Mouse (Mus musculus) lung, postnatal 0 days (tissue): ENCODE results near the gene Fopnl. TPM values are rescaled to one million over a fixed set of nuclear protein-coding genes. Genes with fewer than 3 reads are reported as not detected.
A peak's percentile ranks its signal among the peaks of the same experiment; 100 is the strongest.

Experiments
- ATAC-seq: fragments of 200-750 bp; cut with Nextera tagmentation; 2 replicates; pipeline ENCODE4 v1.8.0; 2017; ENCODE audit warnings: moderate library complexity
- DNase-seq: peaks from one replicate; pipeline ENCODE4 v3.0.0-alpha.2; 2016; ENCODE audit warnings: low spot score
- H3K27ac ChIP-seq: fragments of 300-500 bp; sonication (generic); 2 replicates; pipeline ENCODE4 v1.5.1; 2014; ENCODE audit warnings: antibody characterized with exemption, mild to moderate bottlenecking, low read length, mixed read lengths
- H3K27me3 ChIP-seq: fragments of 300-500 bp; sonication (generic); replicated peaks from 2 replicates; pipeline ENCODE4 v1.6.1; 2014; ENCODE audit warnings: low read length, mixed read lengths; ENCODE audit not compliant: insufficient read depth
- H3K36me3 ChIP-seq: fragments of 300-500 bp; sonication (generic); 2 replicates; pipeline ENCODE4 v1.6.1; 2014; ENCODE audit warnings: low read length, mixed read lengths; ENCODE audit not compliant: insufficient read depth
- H3K4me1 ChIP-seq: fragments of 300-500 bp; sonication (generic); 2 replicates; pipeline ENCODE4 v1.6.1; 2014; ENCODE audit warnings: antibody characterized with exemption, low read depth, low read length, mixed read lengths; ENCODE audit not compliant: insufficient read depth
- H3K4me2 ChIP-seq: fragments of 300-500 bp; sonication (generic); replicated peaks from 2 replicates; pipeline ENCODE4 v1.6.1; 2014; ENCODE audit warnings: low read depth, mild to moderate bottlenecking, low read length, moderate library complexity, mixed read lengths
- H3K4me3 ChIP-seq: fragments of 300-500 bp; sonication (generic); 2 replicates; pipeline ENCODE4 v1.5.1; 2014; ENCODE audit warnings: low read depth, low read length
- H3K9ac ChIP-seq: fragments of 300-500 bp; sonication (generic); replicated peaks from 2 replicates; pipeline ENCODE4 v1.6.1; 2014; ENCODE audit warnings: low read depth, mild to moderate bottlenecking
- H3K9me3 ChIP-seq: fragments of 300-500 bp; sonication (generic); 2 replicates; pipeline ENCODE4 v1.6.1; 2016; ENCODE audit warnings: low read length, mixed read lengths
- CTCF ChIP-seq: IDR thresholded peaks from 2 replicates; pipeline ENCODE4 v1.5.1; 2016; ENCODE audit warnings: antibody characterized with exemption, mild to moderate bottlenecking
- EP300 ChIP-seq: IDR thresholded peaks from 2 replicates; pipeline ENCODE4 v1.6.1; 2016; ENCODE audit warnings: antibody characterized with exemption, mild to moderate bottlenecking, control low read depth
- WGBS: fragments of 180-500 bp; shearing (Covaris S2); extraction: QIAGEN DNeasy Blood & Tissue Kit; methylation state at CpG from one replicate; pipeline ENCODE4 v1.1.7; 2014; 5-methylcytosine and 5-hydroxymethylcytosine counted together
- polyA plus RNA-seq: library from polyadenylated mRNA; unstranded; fragments of >200 nt; fragmentation: Nextera tagmentation; extraction: Ambion mirVana; gene quantifications from 2 replicates; pipeline ENCODE4 v1.2.1, GENCODE M21; 2015

Gene Fopnl
- polyA plus RNA-seq, 1 experiment from 2014 or later: 91.4 TPM

- no peaks in the 10 kb centered on the region for H3K9me3 ChIP-seq
- WGBS: 59% methylated on average over 3 of the region's 3 CpGs
- ATAC-seq: no peak
- H3K4me2 ChIP-seq: no peak overlapping the region
- H3K4me3 ChIP-seq: no peak overlapping the region
- H3K27ac ChIP-seq: no peak overlapping the region
- H3K9ac ChIP-seq: no peak overlapping the region
- no peak for DNase-seq
- TF ChIP-seq EP300 (no peak), CTCF (no peak)
- H3K36me3 ChIP-seq: 0 out of 2 replicates have a peak, but pooled peaks cover 3% of the 10 kb centered on the region
- H3K4me1 ChIP-seq: no peaks in the 10 kb centered on the region
- H3K27me3 ChIP-seq: no peaks in the 10 kb centered on the region
These were observed 7.4 kb downstream of the Fopnl start for GRCm38 (mm10) chr16:14309833-14310232.

- peaks cover 9% of the 10 kb centered on the region; the same call in 1 of the 2 replicates for H3K36me3 ChIP-seq
- H3K27ac ChIP-seq: no peak overlapping the region
- DNase-seq: no peak
- H3K9ac ChIP-seq: no peak overlapping the region
- no peaks in the 10 kb centered on the region for H3K27me3 ChIP-seq
- no peak overlapping the region for H3K4me2 ChIP-seq
- TF ChIP-seq EP300 (no peak), CTCF (no peak)
- H3K9me3 ChIP-seq: no peaks in the 10 kb centered on the region
- no peaks in the 10 kb centered on the region for H3K4me1 ChIP-seq
- 81% methylated on average over 6 of the region's 6 CpGs for WGBS
- no peak overlapping the region for H3K4me3 ChIP-seq
- no peak for ATAC-seq
These were observed 8.7 kb downstream of the Fopnl start for GRCm38 (mm10) chr16:14308245-14309073.

GRCm38 (mm10) chr16:14307373-14307772 is 9.8 kb downstream of the Fopnl start:
- ATAC-seq (no peak), DNase-seq (no peak)
- H3K9me3 ChIP-seq: no peaks in the 10 kb centered on the region
- H3K27ac ChIP-seq: no peak overlapping the region
- H3K4me3 ChIP-seq: no peak overlapping the region
- TF ChIP-seq CTCF: no peak
- no peak for TF ChIP-seq EP300
- no peaks in the 10 kb centered on the region for H3K4me1 ChIP-seq
- H3K36me3 ChIP-seq: peaks cover 8% of the 10 kb centered on the region; the same call in 1 of the 2 replicates
- H3K27me3 ChIP-seq: no peaks in the 10 kb centered on the region
- no peak overlapping the region for H3K4me2 ChIP-seq
- 78% methylated on average over 1 of the region's 1 CpGs for WGBS
- no peak overlapping the region for H3K9ac ChIP-seq

GRCm38 (mm10) chr16:14306451-14306850 is 10.8 kb downstream of the Fopnl start:
- H3K9ac ChIP-seq: no peak overlapping the region
- H3K27ac ChIP-seq: no peak overlapping the region
- peaks cover 8% of the 10 kb centered on the region; the same call in 1 of the 2 replicates for H3K36me3 ChIP-seq
- 68% methylated on average over 1 of the region's 1 CpGs for WGBS
- ATAC-seq (no peak), DNase-seq (no peak)
- H3K4me1 ChIP-seq: no peaks in the 10 kb centered on the region
- H3K4me3 ChIP-seq: no peak overlapping the region
- H3K9me3 ChIP-seq: no peaks in the 10 kb centered on the region
- H3K27me3 ChIP-seq: no peaks in the 10 kb centered on the region
- no peak for TF ChIP-seq EP300
- no peak for TF ChIP-seq CTCF
- no peak overlapping the region for H3K4me2 ChIP-seq

GRCm38 (mm10) chr16:14304791-14305190 is 12.4 kb downstream of the Fopnl start:
- Histone ChIP-seq H3K4me2 (no peak overlapping the region), H3K27me3 (no peaks in the 10 kb centered on the region), H3K4me3 (no peak overlapping the region), H3K27ac (no peak overlapping the region), H3K36me3 (peaks cover 11% of the 10 kb centered on the region; the same call in 1 of the 2 replicates), H3K4me1 (no peaks in the 10 kb centered on the region), H3K9ac (no peak overlapping the region), H3K9me3 (no peaks in the 10 kb centered on the region)
- 78% methylated on average over 3 of the region's 3 CpGs for WGBS
- ATAC-seq: no peak
- TF ChIP-seq EP300 (no peak), CTCF (no peak)
- no peak for DNase-seq

GRCm38 (mm10) chr16:14303676-14304075 is 13.5 kb downstream of the Fopnl start:
- peaks cover 11% of the 10 kb centered on the region; the same call in 1 of the 2 replicates for H3K36me3 ChIP-seq
- ATAC-seq: peak; percentile 72

More at GRCm38 (mm10) chr16:14303676-14304075, 13.5 kb downstream of the Fopnl start:
- no peaks in the 10 kb centered on the region for H3K9me3 ChIP-seq
- no peak overlapping the region for H3K9ac ChIP-seq
- TF ChIP-seq CTCF (no peak), EP300 (no peak)
- no peak overlapping the region for H3K4me3 ChIP-seq
- WGBS: 57% methylated on average over 7 of the region's 7 CpGs
- H3K4me2 ChIP-seq: no peak overlapping the region
- no peaks in the 10 kb centered on the region for H3K4me1 ChIP-seq
- H3K27ac ChIP-seq: no peak overlapping the region
- DNase-seq: peak; percentile 19
- no peaks in the 10 kb centered on the region for H3K27me3 ChIP-seq
